Mouse (Mus musculus) heart, embryonic 11.5 days (tissue): ENCODE data around the gene Slc15a3. TPM values are rescaled to one million over a fixed set of nuclear protein-coding genes. Genes with fewer than 3 reads are reported as not detected.

Experiments
- ATAC-seq: fragments of 200-750 bp; cut with Nextera tagmentation; replicated peaks from 2 replicates; pipeline ENCODE4 v1.8.0; 2017; ENCODE audit warnings: moderate library complexity; ENCODE audit not compliant: insufficient number of reproducible peaks, low FRiP score, low TSS enrichment
- H3K27ac ChIP-seq: fragments of 300-500 bp; sonication (generic); 2 replicates; pipeline ENCODE4 v1.5.1; 2014; ENCODE audit warnings: mild to moderate bottlenecking, low read depth, low read length
- H3K27me3 ChIP-seq: fragments of 300-500 bp; sonication (generic); 2 replicates; pipeline ENCODE4 v1.6.1; 2014; ENCODE audit warnings: mild to moderate bottlenecking, low read length, mixed read lengths; ENCODE audit not compliant: control insufficient read depth, insufficient read depth
- H3K36me3 ChIP-seq: fragments of 300-500 bp; sonication (generic); 2 replicates; pipeline ENCODE4 v1.6.1; 2014; ENCODE audit warnings: mild to moderate bottlenecking, low read length, moderate library complexity, mixed read lengths; ENCODE audit not compliant: control insufficient read depth, insufficient read depth
- H3K4me1 ChIP-seq: fragments of 300-500 bp; sonication (generic); 2 replicates; pipeline ENCODE4 v1.6.1; 2014; ENCODE audit warnings: low read length; ENCODE audit not compliant: control insufficient read depth, insufficient read depth
- H3K4me2 ChIP-seq: fragments of 300-500 bp; sonication (generic); 2 replicates; pipeline ENCODE4 v1.6.1; 2014; ENCODE audit warnings: mild to moderate bottlenecking, moderate library complexity
- H3K4me3 ChIP-seq: fragments of 300-500 bp; sonication (generic); 2 replicates; pipeline ENCODE4 v1.5.1; 2014; ENCODE audit warnings: low read depth, low read length
- H3K9ac ChIP-seq: fragments of 300-500 bp; sonication (generic); 2 replicates; pipeline ENCODE4 v1.6.1; 2014; ENCODE audit warnings: mild to moderate bottlenecking, low read depth, low read length, moderate library complexity
- H3K9me3 ChIP-seq: fragments of 300-500 bp; sonication (generic); replicated peaks from 2 replicates; pipeline ENCODE4 v1.6.1; 2016; ENCODE audit warnings: low read length; ENCODE audit not compliant: control insufficient read depth
- WGBS: fragments of 180-500 bp; shearing (Covaris S2); extraction: QIAGEN DNeasy Blood & Tissue Kit; methylation state at CpG from one replicate; pipeline ENCODE4 v1.1.7; 2014; ENCODE audit not compliant: insufficient replicate concordance; 5-methylcytosine and 5-hydroxymethylcytosine counted together
- polyA plus RNA-seq: library from polyadenylated mRNA; unstranded; fragments of >200 nt; fragmentation: Nextera tagmentation; extraction: Ambion mirVana; gene quantifications from 2 replicates; pipeline ENCODE4 v1.2.1, GENCODE M21; 2014

Slc15a3 gene
- polyA plus RNA-seq, 1 experiment from 2014 or later: 0.19 TPM

DNA sequence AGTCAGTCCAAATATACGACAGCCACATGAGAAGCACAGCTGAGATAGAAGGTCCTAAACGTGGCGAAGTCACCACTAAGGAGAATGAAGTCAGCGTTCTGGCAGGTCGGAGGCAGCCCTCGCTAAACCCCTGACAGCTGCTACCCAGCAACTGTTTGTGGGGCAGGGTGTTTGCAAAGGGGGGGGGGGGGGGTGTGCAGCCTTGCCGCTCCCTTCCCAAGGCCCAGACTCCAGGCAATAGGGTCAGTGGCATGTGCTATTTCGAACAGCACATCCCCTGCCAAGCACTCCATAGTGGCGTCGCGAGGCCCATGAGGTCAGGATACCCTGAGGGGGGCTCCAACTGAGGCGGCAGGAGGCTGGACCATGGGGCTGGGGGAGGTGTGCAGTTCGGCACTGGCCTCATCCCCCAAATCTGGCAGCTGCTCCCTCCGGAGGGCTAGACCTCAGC lies 41.5 kb downstream of the Slc15a3 start:
- peak overlapping the region; percentile 91; the same call in 1 of the 2 replicates for H3K27ac ChIP-seq
- H3K4me2 ChIP-seq: peak overlapping the region; percentile 95
- H3K9me3 ChIP-seq: no peaks in the 10 kb centered on the region
- H3K4me1 ChIP-seq: peaks cover 11% of the 10 kb centered on the region
- peak overlapping the region; percentile 80 for H3K9ac ChIP-seq
- WGBS: 4% methylated on average over 14 of the region's 14 CpGs
- H3K27me3 ChIP-seq: no peaks in the 10 kb centered on the region
- peak overlapping the region; percentile 51 for H3K4me3 ChIP-seq
- peak; percentile 70 for ATAC-seq
- no peaks in the 10 kb centered on the region for H3K36me3 ChIP-seq

DNA sequence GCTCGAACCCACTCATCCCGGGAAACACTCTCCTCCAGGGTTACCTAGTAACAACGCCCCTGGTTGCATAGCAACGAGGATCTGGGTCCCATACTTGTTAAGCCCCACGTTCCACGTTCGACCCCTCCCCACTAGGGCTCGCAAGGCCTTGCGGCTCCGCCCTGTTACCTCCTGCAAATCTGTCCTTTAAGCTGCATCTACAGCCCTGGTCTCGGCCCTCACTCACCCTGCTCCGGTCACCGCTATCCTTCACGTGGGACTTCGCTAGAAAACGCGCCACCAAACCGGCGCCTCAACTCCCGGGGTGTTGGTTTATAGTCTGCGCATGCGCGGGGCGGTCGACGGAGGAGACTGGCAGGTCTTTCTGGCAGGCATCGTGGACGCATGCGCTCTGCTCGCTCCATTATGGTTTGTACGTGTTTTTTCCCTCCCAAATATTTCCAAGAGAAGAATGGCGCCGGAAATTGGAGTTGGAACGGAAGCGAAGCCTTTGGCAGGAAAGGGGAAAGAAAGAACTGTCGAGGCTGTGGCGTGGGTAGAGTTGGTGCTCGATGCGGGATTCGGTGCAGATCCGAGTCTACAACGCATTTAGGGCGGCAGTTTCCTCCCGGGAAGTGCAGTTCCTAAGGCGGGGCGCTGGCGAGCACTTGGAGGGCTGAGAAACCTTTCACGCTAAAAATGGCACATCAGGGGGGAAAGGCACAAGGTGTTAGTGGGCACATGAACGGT lies 42.1 kb downstream of the Slc15a3 start, which contains the start of gene Tmem109:
Gene Tmem109, minus strand, starts transcription at position 576 of the 729 bp plus-strand sequence.
- Histone ChIP-seq H3K27me3 (no peaks in the 10 kb centered on the region), H3K36me3 (no peaks in the 10 kb centered on the region), H3K4me1 (peaks cover 11% of the 10 kb centered on the region), H3K9me3 (no peaks in the 10 kb centered on the region), H3K27ac (peak within 1 kb of the TSS; percentile 91), H3K4me2 (peak within 1 kb of the TSS; percentile 95), H3K4me3 (peak within 1 kb of the TSS; percentile 51), H3K9ac (peak within 1 kb of the TSS; percentile 80)
- peak; percentile 86 for ATAC-seq
- under 1% methylated on average over 49 of the region's 49 CpGs for WGBS

DNA sequence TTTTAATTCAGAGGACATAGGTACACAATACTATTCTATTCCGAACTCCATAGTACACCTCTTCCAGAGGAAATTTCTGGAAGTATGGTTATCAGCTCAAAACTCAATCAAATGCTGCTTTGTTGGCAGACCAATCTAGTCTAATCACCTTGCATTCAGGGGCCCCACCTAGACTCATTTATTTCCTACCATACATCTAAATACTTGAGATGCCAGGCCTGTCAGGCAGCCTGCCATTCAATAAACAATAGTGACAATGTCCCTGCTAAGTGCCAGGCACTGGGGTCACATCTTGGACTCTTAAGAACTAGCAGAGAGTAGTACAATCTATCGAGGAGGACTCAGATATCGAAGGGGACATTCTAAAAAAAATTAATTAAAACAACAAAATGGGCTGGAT lies 52.7 kb downstream of the Slc15a3 start:
- no peaks in the 10 kb centered on the region for H3K9me3 ChIP-seq
- no peak overlapping the region for H3K4me3 ChIP-seq
- WGBS: 87% methylated on average over 3 of the region's 3 CpGs
- peaks cover 8% of the 10 kb centered on the region for H3K4me1 ChIP-seq
- H3K9ac ChIP-seq: no peak overlapping the region
- H3K27ac ChIP-seq: no peak overlapping the region
- H3K27me3 ChIP-seq: no peaks in the 10 kb centered on the region
- no peaks in the 10 kb centered on the region for H3K36me3 ChIP-seq
- no peak overlapping the region for H3K4me2 ChIP-seq
- no peak for ATAC-seq

DNA sequence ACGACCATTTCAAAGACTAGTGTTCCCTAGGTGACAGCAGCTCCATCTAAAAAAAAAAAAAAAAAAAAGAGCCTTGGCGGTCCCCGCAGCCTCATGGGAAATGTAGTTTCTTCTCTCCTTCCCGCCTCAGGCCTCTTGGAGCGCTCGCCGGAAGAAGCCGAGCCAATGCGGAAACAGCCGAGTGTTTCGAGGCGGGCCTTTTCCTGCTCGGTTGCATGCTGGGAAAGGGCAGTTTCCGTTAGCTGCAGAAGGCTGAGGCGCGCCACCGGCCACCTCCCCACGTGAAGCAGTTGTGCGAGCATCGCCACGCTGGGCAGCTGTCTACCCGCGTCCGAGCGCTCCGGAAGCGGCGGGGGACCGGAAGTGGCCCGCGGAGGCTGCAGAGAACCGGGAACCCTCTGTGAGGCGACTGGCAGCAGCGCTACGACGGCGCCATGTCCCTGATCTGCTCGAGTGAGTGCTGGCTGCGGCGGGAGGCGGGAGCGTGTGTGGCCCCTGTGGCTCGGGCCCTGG lies 55.5 kb downstream of the Slc15a3 start, which contains the start of gene Prpf19:
Gene Prpf19, plus strand, starts transcription at position 216 of the 513 bp plus-strand sequence.
- peaks cover 9% of the 10 kb centered on the region for H3K4me1 ChIP-seq
- H3K36me3 ChIP-seq: peaks cover 17% of the 10 kb centered on the region
- peak within 1 kb of the TSS; percentile 97 for H3K9ac ChIP-seq
- WGBS: 0% methylated on average over 43 of the region's 43 CpGs
- no peaks in the 10 kb centered on the region for H3K9me3 ChIP-seq
- peak within 1 kb of the TSS; percentile 91 for H3K4me3 ChIP-seq
- H3K27ac ChIP-seq: peak within 1 kb of the TSS; percentile 92
- H3K27me3 ChIP-seq: no peaks in the 10 kb centered on the region
- ATAC-seq: peak; percentile 87
- H3K4me2 ChIP-seq: peak within 1 kb of the TSS; percentile 86

DNA sequence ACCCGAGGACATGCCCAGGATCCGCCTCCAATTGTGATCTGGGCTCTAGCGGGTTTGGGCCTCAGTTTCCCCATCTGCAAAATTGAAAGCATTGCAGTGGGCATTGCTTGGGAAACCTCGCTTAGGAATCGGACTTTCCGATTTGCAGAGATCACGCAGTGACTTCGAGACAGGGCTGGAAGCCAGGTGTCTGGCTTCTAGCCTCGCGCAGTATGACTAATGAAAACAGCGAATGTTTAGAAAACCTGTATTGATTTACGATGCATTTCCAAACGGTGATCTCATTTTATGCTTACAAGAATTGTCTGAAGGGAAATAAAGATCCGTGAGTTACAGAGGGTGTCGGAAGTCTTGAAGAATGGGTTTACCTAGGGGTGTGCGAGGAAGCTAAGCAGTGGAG lies 56.2 kb downstream of the Slc15a3 start:
- Histone ChIP-seq H3K27ac (peak overlapping the region; percentile 92), H3K36me3 (peaks cover 23% of the 10 kb centered on the region), H3K4me1 (peaks cover 9% of the 10 kb centered on the region), H3K9me3 (no peaks in the 10 kb centered on the region), H3K9ac (peak overlapping the region; percentile 97), H3K4me3 (peak overlapping the region; percentile 91), H3K4me2 (peak overlapping the region; percentile 86), H3K27me3 (no peaks in the 10 kb centered on the region)
- no peak for ATAC-seq
- 2% methylated on average over 16 of the region's 16 CpGs for whole genome bisulfite sequencing

DNA sequence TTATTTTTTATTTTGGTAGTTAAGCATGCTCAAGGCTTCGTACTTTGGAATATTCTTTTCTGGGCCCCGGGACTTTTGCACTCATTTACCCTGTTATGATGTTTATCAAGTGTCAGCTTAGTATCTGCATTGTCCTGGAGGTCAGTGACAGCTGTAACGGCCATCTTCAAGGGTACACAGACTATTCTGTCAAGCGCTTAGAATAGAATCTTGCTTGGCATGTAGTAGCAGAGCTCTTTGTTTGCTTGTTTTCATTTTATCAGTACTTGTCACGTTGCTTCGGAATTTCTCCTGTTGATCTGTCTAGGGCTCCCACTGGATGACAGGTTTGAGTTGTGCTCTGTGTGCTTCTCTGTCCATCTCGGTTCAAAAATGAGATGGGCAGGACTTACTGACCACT lies 57.3 kb downstream of the Slc15a3 start:
- Histone ChIP-seq H3K9me3 (no peaks in the 10 kb centered on the region), H3K4me3 (peak overlapping the region; percentile 91), H3K36me3 (peaks cover 30% of the 10 kb centered on the region), H3K4me2 (peak overlapping the region; percentile 86), H3K27me3 (no peaks in the 10 kb centered on the region), H3K9ac (peak overlapping the region; percentile 97), H3K4me1 (peaks cover 9% of the 10 kb centered on the region), H3K27ac (peak overlapping the region; percentile 18; the same call in 1 of the 2 replicates)
- WGBS: 37% methylated on average over 7 of the region's 7 CpGs
- no peak for ATAC-seq

DNA sequence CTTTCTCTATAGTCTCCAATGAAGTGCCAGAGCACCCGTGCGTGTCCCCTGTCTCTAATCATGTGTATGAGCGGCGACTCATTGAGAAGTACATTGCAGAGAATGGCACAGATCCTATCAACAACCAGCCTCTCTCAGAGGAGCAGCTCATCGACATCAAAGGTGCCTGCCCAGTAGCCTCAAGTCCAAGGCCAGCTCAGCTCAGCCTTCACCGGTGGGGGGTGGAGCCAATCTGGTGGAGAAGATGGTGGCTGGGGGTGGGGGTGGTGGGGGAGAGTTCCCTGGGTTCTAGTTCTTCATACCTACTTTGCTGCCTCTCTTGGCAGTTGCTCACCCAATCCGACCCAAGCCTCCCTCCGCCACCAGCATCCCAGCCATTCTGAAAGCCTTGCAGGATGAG lies 58.0 kb downstream of the Slc15a3 start:
- no peaks in the 10 kb centered on the region for H3K9me3 ChIP-seq
- H3K27me3 ChIP-seq: no peaks in the 10 kb centered on the region
- H3K4me3 ChIP-seq: no peak overlapping the region
- peaks cover 37% of the 10 kb centered on the region for H3K36me3 ChIP-seq
- no peak overlapping the region for H3K9ac ChIP-seq
- no peak overlapping the region for H3K27ac ChIP-seq
- ATAC-seq: no peak
- peak overlapping the region; percentile 86; the same call in 1 of the 2 replicates for H3K4me2 ChIP-seq
- H3K4me1 ChIP-seq: peaks cover 9% of the 10 kb centered on the region
- 84% methylated on average over 8 of the region's 8 CpGs for WGBS

DNA sequence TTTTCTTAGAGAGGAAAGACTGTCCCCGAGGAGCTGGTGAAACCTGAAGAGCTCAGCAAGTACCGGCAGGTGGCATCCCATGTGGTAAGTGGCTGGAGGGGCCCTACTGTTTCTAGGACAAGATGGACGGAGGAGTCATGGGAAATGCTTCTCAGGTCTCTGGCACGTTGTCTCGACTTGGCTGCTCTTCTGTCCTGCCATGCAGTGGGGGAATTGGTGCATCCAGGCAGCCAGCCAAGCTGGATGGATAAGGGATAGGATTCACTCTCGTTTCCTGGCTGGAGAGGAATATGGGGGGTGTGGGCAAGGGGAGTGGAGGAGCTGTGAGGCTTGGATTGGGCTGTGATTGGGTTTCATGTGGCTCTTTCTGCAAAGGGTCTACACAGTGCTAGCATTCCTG lies 60.8 kb downstream of the Slc15a3 start:
- Histone ChIP-seq H3K4me3 (no peak overlapping the region), H3K4me2 (no peak overlapping the region), H3K27me3 (no peaks in the 10 kb centered on the region), H3K27ac (no peak overlapping the region), H3K36me3 (peaks cover 52% of the 10 kb centered on the region), H3K9ac (no peak overlapping the region), H3K9me3 (no peaks in the 10 kb centered on the region), H3K4me1 (peaks cover 12% of the 10 kb centered on the region)
- ATAC-seq: no peak
- WGBS: 77% methylated on average over 6 of the region's 6 CpGs
